Mouse (Mus musculus) stomach, postnatal 0 days (tissue): ENCODE measurements around the gene Eci2. TPM values are rescaled to one million over a fixed set of nuclear protein-coding genes. Genes with fewer than 3 reads are reported as not detected.
"Not testable (repeated sequence)": the region's sequence is repeated elsewhere in the genome, so short reads cannot be mapped to it uniquely, and the experiment has no call there.

Source experiments
- ATAC-seq: fragments of 200-750 bp; cut with Nextera tagmentation; 2 replicates; pipeline ENCODE4 v1.8.0; 2017; ENCODE audit not compliant: low FRiP score, low TSS enrichment
- DNase-seq: peaks from one replicate; pipeline ENCODE4 v3.0.0-alpha.2; 2016; ENCODE audit warnings: low spot score
- H3K27ac ChIP-seq: fragments of 300-500 bp; sonication (generic); replicated peaks from 2 replicates; pipeline ENCODE4 v1.5.1; 2014; ENCODE audit warnings: mild to moderate bottlenecking, control low read depth
- H3K27me3 ChIP-seq: fragments of 300-500 bp; sonication (generic); 2 replicates; pipeline ENCODE4 v1.6.1; 2014; ENCODE audit warnings: low read length; ENCODE audit not compliant: control insufficient read depth, insufficient read depth
- H3K36me3 ChIP-seq: fragments of 300-500 bp; sonication (generic); 2 replicates; pipeline ENCODE4 v1.6.1; 2014; ENCODE audit warnings: low read length, mixed read lengths; ENCODE audit not compliant: control insufficient read depth, insufficient read depth
- H3K4me1 ChIP-seq: fragments of 300-500 bp; sonication (generic); replicated peaks from 2 replicates; pipeline ENCODE4 v1.6.1; 2014; ENCODE audit warnings: antibody characterized with exemption; ENCODE audit not compliant: control insufficient read depth, insufficient read depth
- H3K4me2 ChIP-seq: fragments of 300-500 bp; sonication (generic); replicated peaks from 2 replicates; pipeline ENCODE4 v1.6.1; 2014; ENCODE audit warnings: low read depth, mild to moderate bottlenecking, control low read depth, moderate library complexity
- H3K4me3 ChIP-seq: fragments of 300-500 bp; sonication (generic); 2 replicates; pipeline ENCODE4 v1.5.1; 2014; ENCODE audit warnings: low read depth, low read length, control low read depth
- H3K9ac ChIP-seq: fragments of 300-500 bp; sonication (generic); 2 replicates; pipeline ENCODE4 v1.6.1; 2014; ENCODE audit warnings: mild to moderate bottlenecking, low read length, control low read depth, mixed read lengths
- H3K9me3 ChIP-seq: fragments of 300-500 bp; sonication (generic); 2 replicates; pipeline ENCODE4 v1.6.1; 2016; ENCODE audit warnings: low read length; ENCODE audit not compliant: control insufficient read depth
- CTCF ChIP-seq: IDR thresholded peaks from 2 replicates; pipeline ENCODE4 v1.5.1; 2016; ENCODE audit warnings: antibody characterized with exemption, low read depth, mild to moderate bottlenecking, moderate library complexity
- EP300 ChIP-seq: optimal IDR thresholded peaks from 2 replicates; pipeline ENCODE3; 2016; ENCODE audit warnings: antibody characterized with exemption
- WGBS: fragments of 180-500 bp; shearing (Covaris S2); extraction: QIAGEN DNeasy Blood & Tissue Kit; methylation state at CpG from one replicate; pipeline ENCODE4 v1.1.7; 2014; 5-methylcytosine and 5-hydroxymethylcytosine counted together
- polyA plus RNA-seq: library from polyadenylated mRNA; unstranded; fragments of >200 nt; fragmentation: Nextera tagmentation; extraction: Ambion mirVana; gene quantifications from 2 replicates; pipeline ENCODE4 v1.2.1, GENCODE M21; 2015

Gene Eci2
- polyA plus RNA-seq, 1 experiment from 2014 or later: 163 TPM

DNA sequence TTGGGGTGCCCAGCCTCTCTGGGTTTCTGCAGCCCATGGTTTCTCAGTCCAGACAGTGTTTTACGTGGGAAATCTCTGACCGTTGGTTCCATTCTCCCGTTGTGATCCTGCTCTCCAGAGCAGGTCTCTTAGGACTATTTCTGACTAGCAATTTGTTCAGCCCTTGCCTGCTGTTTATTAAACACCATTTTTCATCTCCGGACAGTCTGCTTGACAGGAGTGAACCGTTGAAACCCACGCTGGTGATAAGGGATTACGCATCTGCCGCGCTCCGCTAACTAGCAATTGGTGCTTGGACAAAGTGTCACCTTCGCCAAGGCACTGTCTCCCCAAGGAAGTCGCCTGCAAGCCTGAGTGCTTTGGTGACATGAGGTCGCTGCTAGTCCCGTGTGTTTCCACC, 62.5 kb downstream of the Eci2 start:
- ATAC-seq (no peak), DNase-seq (peak; percentile 17)
- Histone ChIP-seq H3K4me1 (0 out of 2 replicates have a peak, but pooled peaks cover 2% of the 10 kb centered on the region), H3K27me3 (no peaks in the 10 kb centered on the region), H3K36me3 (no peaks in the 10 kb centered on the region), H3K9ac (0 out of 2 replicates have a peak overlapping the region, but pooled peaks have one; percentile 9), H3K9me3 (no peaks in the 10 kb centered on the region), H3K4me3 (peak overlapping the region; percentile 44), H3K27ac (no peak overlapping the region), H3K4me2 (peak overlapping the region; percentile 74)
- WGBS: 5% methylated on average over 14 of the region's 14 CpGs
- TF ChIP-seq EP300 (no peak), CTCF (no peak)

DNA sequence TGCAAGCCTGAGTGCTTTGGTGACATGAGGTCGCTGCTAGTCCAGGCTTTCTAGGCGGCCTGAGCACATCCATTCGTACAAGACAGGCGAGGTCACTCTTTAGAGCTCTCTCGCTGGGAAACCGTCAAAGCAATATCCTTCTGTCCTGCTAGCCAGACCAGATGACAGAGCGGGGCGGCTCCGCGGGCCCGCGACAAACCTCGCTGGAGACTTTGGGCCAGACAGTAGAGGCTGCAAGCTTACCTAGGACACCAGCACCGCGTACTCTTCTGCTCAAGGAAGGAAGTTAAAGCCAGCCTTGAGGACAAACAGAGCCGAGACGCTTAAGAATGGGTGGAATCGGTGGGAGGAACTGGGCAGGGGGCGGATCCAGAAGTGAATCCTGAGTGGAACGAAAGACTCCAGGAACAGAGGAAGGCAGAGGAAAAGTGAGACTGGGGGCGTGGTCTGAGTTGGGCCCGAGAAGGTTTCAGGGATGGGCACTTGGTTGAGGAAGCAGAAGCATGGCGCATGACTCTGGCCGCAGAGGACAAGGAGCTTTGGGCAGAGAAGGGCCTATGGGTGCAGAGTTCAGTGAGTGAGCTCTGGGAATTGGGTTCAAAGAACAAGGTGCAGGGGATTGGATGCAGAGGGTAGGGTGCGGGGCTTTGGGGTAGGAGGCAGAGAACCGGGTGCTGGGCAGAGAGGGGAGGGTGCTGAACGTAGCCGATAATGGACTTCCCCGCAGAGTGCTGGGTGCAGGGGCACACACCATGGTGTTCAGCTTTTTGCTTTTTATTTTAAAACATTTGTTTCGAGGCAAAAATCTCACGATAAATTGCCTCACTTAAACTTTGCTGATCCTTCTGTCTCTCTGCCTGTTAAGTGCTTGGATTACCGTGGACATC, 63.1 kb downstream of the Eci2 start, which contains the start of gene Eci3:
Eci3 (minus strand) TSS at position 300 of the 887 bp plus-strand sequence.
- H3K4me3 ChIP-seq: peak within 1 kb of the TSS; percentile 44
- H3K9ac ChIP-seq: peak within 1 kb of the TSS; percentile 31; the same call in 1 of the 2 replicates
- no peaks in the 10 kb centered on the region for H3K9me3 ChIP-seq
- peak; percentile 74 for ATAC-seq
- DNase-seq: peak; percentile 71
- 0 out of 2 replicates have a peak, but pooled peaks cover 2% of the 10 kb centered on the region for H3K4me1 ChIP-seq
- no peaks in the 10 kb centered on the region for H3K27me3 ChIP-seq
- no peak within 1 kb of the TSS for H3K27ac ChIP-seq
- peak within 1 kb of the TSS; percentile 74 for H3K4me2 ChIP-seq
- H3K36me3 ChIP-seq: no peaks in the 10 kb centered on the region
- 6% methylated on average over 32 of the region's 32 CpGs for WGBS
- TF ChIP-seq CTCF (no peak), EP300 (no peak)

DNA sequence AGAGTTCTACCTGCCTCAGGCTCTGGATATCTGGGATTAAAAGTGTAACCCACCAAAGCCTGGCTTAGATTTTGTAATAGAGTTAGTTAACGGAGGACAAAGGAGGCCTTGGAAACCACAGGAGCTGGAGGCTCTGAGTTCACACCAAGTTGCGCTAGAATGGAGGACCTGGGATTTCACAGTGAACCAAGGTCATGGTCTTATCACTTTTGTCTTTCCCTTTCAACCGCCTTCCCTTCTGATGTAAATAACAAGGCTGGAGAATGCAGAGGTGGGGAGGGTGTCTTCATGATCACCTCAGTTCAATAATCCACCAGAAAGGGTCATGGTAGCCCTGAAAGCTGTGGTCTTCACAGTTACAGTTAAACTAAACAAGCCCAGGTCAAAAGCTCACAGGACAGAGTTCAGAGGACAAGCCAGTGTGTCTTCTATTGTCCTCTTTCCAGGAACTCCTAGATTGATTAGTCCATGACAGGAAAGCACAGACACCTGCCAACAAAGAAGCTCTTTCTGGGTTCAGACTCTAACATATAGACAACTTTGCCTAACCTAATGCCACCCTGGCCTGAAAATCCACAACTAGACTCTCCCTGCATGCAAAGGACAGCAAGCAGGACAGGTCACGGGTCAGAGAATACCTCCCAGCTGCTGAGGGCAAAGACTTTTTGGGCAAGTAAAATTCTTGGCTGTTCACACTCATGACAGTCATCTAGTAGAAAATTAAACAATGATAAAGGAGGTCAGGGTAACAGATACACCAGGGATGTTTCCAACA, 65.7 kb downstream of the Eci2 start:
- Histone ChIP-seq H3K4me1 (0 out of 2 replicates have a peak, but pooled peaks cover 2% of the 10 kb centered on the region), H3K27ac (no peak overlapping the region), H3K4me2 (no peak overlapping the region), H3K9me3 (no peaks in the 10 kb centered on the region), H3K36me3 (no peaks in the 10 kb centered on the region), H3K9ac (no peak overlapping the region), H3K4me3 (no peak overlapping the region), H3K27me3 (no peaks in the 10 kb centered on the region)
- DNase-seq (no peak), ATAC-seq (no peak)
- TF ChIP-seq EP300: no peak
- no peak for TF ChIP-seq CTCF
- 75% methylated on average over 4 of the region's 4 CpGs for WGBS

DNA sequence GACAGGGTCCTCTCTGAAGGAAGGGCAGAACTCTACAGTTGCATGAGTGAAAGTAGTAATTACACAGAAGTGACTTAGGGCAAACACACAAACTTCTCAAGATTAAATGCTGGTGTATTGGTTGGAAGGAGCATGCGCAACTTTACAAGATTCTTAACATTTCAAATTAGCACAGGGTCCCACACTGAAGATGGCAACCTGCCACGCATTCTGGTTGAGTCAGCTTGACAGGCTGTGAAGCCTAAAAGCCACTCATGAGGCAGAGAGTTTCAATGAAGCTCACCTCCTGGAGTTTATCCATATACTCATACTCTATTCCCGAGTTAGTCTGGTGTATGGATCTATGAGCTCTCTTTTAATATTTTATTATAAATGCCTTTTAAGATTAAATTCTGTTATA, 68.7 kb downstream of the Eci2 start:
- ATAC-seq, H3K9ac ChIP-seq, H3K4me1 ChIP-seq, H3K36me3 ChIP-seq, H3K27ac ChIP-seq, H3K9me3 ChIP-seq, DNase-seq, H3K4me2 ChIP-seq, H3K4me3 ChIP-seq, H3K27me3 ChIP-seq: not testable (repeated sequence)
- whole genome bisulfite sequencing: 88% methylated on average over 3 of the region's 3 CpGs

DNA sequence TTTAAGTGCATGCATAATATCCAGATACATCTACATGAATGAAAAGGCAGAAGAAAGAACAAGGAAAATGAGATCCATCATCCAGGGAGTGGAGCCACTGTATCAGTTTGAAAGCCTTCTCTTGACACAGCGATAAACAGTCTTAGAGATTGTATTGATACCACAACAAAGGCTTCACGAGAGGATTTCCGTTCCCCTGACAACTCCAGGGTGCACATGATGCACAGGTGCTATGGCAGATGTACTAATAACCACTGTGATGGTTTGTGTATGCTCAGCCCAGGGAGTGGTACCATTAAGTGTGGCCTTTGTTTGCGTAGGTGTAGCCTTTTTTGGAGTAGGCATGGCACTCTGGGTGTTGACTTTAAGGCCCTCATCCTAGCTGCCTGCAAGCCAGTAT, 70.0 kb downstream of the Eci2 start:
- no peak for ATAC-seq
- Histone ChIP-seq H3K27me3 (no peaks in the 10 kb centered on the region), H3K36me3 (no peaks in the 10 kb centered on the region), H3K27ac (no peak overlapping the region), H3K4me1 (no peaks in the 10 kb centered on the region), H3K9me3 (no peaks in the 10 kb centered on the region), H3K4me3 (no peak overlapping the region), H3K9ac (no peak overlapping the region), H3K4me2 (no peak overlapping the region)
- DNase-seq: no peak
- WGBS: 62% methylated on average over 4 of the region's 4 CpGs
- TF ChIP-seq CTCF (no peak), EP300 (no peak)

DNA sequence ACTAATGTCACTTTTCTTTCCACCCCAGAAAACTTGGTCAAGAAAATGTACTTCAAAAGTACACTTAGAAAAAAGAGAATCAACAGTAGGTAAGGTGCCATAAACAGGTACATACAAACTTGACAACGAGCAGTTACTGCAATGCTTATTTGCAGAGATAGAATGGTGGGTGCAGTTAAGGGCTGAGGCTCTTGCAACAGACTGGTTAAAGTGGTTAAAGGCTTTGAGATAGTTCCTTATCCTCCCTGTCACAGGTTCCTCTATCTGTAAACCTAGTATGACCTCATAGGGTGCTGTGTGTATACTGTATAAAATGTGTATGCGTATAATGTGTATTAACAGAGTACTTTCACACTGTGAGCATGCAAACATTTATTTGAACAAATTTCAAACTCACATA, 75.5 kb downstream of the Eci2 start:
- not testable (repeated sequence) for H3K27ac ChIP-seq, H3K27me3 ChIP-seq, H3K9me3 ChIP-seq, H3K4me1 ChIP-seq, ATAC-seq, H3K4me3 ChIP-seq, DNase-seq, H3K9ac ChIP-seq, H3K36me3 ChIP-seq, H3K4me2 ChIP-seq
- WGBS: 86% methylated on average over 2 of the region's 2 CpGs
